Mouse (Mus musculus) kidney, postnatal 10 days (tissue): Measurements from ENCODE around the gene Psme1.

Experiments used
- DNase-seq: peaks from one replicate; pipeline ENCODE4 v3.0.0; 2021; ENCODE audit warnings: mixed read lengths

The Psme1 gene

DNA sequence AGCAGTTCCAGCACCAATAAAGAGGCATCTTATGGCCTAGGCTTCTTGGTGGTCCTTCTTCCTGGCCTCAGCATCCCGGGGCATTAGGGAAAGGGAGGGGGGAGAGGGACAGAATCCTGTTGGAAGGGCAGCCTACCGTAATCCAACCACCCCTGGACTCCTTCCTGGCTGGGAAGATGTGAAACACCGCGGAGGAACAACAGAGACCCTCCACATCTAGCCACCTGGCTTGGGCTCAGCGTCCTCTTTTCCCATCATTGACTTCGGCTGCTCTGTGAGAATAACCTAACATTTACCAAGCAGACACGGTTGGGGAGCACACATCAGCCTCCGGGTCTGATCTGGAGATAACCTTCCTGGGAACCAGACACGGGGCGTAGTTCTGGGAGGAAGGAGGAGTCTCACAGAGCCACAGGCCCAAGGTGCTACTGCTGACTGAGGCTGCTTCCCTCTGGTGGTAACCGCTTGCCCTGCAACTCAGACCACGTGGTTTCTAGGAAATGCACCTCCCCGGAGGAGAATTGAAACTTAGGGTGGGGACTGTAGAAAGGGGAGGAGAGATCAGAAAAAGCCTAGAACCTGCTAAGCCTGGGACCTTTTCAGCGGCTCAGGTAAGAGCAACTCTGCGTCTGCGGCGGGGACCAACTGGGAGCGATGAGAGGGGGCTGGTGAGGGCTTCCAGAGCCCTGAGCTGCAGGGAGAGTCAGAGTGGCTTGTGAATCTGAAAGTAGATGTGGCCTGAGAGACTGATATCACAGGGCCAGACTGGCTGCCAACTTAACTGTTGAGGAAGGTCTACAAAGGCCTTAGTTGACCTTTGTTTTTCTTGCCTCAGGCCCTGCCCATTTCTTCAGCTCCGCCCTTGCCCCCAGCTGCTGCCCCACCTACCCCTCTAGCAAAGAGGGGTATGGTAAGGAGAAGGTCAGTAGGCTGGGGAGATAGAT, 26.0 kb downstream of the Psme1 start:
- DNase-seq = peak; percentile 94

DNA sequence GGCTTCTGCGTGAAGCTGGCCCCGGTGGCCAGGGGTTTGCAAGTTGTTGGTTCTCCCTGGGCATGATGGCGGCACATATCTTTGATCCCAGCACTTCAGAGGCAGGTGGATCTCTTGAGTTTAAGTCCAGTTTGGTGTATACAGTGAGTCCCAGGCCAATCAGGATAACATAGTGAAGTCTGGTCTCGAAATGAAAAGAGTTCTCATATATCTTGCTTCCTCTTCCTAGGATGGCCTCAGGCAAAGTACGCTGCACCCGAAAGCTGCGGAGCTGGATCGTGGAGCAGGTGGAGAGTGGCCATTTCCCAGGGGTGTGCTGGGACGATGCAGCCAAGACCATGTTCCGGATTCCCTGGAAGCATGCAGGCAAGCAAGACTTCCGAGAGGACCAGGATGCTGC, 26.9 kb downstream of the Psme1 start:
- no peak for DNase-seq

DNA sequence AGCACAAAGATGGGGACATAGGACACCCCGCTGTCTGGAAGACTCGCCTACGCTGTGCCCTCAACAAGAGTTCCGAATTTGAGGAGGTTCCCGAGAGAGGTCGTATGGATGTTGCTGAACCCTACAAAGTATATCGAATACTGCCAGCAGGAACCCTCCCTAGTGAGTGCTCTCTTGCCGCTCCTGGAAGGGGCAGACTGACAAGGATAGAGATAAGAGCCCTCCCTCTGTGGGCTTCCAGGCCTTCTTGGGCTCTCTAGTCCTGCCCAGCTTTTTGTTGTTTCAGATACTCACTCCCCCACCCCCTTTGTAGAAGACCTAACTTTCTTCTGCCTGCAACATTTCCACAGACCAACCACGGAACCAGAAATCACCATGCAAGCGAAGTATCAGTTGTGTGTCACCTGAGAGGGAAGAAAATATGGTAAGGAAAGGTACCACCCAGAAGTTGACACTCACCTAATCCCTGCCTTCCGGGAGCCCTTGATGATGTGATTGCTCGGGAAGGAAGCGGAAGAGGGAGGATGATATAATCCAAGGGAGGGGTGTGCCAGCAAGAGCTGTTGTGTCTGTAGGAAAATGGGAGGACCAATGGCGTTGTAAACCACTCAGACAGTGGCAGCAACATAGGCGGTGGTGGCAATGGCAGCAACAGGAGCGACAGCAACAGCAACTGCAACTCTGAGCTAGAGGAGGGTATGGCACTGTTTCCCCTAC, 28.0 kb downstream of the Psme1 start:
- DNase-seq = no peak

DNA sequence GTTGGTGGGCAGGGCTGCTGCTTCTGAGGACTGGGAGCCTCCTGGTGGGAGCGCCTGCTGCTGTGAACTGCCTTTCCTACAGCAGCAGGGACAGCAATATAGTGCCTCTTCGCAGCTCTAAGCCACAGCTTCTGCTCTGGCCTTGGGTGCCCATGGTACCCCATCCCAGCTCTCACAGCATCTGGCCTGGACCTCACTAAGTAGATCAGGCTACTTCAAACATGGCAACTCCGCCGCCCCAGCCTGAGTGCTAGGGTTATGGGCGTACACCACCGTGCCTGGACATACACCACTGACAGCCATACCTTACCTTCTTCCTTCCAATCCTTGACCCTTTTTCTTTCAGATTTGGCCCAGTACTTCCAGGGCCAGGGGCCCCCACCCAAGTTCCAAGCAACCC, 30.4 kb downstream of the Psme1 start:
- no peak for DNase-seq

DNA sequence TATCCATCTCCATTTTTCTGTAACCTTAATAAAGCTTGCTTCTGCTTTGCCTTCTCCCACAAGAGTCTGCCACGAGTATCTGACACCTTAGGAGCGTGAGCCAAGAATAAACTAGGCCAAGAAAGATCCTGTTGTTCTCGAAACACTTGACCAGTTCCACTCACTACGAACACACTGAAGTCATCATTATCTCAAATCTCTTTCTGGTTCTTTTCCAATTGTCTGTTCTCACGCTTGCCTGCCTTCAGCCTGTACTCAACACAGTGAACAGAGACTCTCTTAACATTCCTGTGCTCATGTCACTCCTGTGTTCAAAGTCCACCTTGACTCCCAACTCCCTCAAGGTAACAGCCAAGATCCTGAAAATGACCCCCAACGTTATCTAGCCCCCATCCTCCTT, 35.4 kb downstream of the Psme1 start:
- no peak for DNase-seq

DNA sequence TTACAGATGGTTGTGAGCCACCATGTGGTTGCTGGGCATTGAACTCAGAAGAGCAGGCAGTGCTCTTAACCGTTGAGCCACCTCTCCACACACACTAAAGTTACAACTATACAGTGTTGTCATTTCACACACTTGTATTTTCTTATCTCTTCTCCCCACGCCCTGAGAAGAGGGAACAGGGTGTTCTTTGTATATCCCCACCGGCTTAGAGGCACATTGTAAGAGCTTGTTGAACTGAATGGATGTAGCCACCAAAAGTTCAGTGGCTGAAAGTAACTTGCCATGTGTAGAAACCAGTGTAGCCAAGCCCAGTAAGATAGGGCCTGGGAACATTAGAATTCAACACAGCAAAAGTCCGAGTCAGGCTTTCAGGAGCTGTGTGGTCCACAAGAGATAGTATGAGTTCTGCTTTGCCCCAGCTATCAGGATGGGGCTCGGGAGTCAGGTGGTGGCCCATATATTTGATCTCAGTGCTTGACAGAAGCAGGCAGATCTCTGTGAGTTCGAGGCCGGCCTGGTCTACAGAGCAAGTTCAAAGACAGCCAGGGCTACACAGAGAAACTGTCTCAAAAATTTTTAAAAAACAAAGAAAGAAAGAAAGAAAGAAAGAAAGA, 36.7 kb downstream of the Psme1 start:
- DNase-seq = no peak

DNA sequence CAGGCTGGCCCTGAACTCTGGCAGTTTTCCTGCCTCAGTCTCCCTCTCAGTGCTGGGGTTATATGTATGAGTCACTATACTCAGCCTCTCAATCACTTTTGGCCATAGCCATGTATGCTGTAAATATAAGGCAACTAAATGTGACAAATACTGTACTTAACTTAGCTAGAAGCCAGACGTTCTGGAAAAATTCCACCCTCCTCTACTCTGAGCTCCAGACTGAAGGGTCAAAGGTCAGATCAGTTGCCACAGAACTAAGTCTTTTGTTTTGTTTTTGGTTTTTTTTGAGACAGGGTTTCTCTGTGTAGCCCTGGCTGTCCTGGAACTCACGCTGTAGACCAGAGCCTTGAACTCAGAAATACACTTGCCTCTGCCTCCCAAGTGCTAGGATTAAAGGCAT, 38.0 kb downstream of the Psme1 start:
- DNase-seq = no peak

DNA sequence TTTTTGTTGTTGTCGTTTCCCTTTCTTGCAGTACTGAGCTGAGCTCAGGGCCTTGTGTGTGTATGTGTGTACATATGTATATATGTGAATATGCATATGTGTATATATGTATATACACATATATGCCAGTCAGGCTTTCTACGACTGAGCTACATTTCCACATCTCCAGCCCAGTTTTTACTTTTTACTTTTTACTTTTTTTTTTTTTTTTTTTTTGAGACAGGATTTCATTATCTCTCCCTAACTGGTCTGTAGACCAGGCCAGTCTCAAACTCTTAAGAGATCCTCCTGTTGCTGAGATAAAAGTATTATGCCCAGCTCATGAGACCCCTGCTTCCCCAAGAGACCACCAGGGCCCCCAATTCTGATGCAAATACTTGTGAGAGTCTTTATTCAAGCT, 38.9 kb downstream of the Psme1 start:
- no peak for DNase-seq

DNA sequence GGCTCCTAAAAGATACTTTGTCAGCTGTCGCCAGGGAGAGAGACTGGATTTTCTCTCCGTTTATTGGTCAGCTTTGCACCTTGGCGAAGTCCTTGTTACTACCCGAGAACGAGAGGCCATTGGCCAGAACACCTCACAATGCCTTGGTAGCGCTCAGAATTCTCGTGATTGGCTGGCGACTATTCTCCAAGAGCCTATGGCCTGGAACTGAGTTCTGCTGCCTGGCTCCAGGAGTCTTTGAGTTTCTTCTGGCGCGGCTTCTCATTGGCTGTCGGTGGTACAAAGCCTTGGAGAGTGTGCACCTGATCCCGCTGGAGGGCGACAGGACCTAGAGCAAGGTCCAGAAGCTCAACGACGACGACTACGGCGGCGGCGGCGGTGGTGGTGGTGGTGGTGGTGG, 39.9 kb downstream of the Psme1 start, which contains the start of gene Rec8:
Gene Rec8 (plus strand): TSS at position 216 of the 400 bp plus-strand sequence.
- peak; percentile 42 for DNase-seq

DNA sequence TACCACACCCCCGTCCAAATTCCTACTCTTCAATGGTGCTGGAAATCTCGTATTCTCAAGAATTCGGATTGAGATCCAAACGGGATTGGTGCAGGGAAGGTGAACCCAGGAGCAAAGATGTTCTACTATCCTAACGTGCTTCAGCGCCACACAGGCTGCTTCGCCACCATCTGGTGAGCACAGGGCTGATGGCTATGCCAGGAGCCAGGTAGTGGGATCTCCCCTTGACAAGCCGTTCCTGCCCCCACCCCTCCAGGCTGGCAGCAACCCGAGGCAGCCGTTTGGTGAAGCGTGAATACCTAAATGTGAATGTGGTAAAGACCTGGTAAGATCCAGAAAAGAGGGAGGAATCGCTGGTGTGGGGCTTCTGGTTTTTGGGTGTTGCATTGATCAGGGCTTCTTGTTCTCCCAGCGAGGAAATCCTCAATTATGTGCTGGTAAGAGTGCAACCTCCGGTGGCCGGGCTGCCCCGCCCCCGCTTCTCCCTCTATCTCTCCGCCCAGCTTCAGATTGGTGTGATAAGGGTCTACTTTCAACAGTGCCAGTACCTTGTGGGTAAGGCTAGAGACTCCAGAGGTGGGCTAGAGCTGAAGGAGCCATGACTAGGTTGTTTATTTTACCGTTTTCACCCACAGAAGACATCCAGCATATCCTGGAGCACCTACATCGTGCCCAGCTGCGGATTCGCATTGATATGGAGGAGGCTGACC, 40.7 kb downstream of the Psme1 start:
- no peak for DNase-seq

DNA sequence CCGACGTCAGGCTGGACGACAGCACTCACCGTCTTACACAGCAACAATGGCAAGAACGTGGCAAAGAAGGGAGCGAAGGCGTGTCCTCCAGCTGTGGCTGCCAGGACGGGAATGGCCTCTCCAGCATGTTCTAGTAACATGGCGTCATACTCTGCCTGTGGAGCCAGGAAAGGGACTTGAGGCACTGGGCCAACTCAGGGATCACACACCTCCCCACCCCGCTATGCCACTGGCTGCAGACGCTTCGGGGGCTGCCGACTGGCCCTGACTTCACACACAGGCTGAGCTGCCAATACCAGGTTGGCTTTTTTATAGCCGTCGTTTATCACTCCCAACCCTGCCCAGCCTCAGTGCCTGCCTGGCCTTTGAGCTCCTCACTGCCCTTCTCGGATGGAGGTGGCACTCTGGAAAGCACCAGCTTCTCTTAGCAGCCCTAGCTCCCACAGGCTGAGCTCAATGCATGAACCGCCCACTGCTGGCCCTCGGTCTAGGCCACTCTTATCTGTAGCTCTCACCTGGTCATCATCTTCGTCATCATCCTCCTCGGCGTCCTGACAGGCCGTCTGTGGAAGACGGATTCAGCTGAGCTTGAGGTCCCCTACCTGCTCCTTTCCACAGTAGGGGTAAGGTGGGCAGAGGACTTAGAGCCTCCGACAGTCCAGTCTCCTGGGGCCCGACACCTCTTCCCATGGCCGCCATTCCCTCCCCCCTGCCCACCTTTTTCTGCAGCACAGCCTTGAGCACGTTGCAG, 50.3 kb downstream of the Psme1 start:
- no peak for DNase-seq

DNA sequence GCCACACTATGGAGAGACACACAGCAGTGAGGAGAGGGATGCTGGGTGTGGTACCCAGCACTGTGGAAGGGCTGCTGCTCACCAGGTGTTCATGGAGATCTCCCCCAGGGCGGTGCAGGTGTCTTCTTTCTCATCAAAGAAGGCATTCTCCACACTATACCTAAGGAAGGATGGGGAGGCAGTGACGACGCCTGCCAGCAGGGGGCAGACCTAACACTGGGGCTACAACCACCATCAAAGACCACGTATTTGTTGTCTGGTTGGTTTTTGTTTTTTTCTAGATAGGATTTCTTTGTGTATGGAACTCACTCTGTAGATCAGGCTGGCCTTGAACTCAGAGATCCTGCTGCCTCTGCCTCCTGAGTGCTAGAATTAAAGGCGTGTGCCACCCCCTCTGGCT, 51.4 kb downstream of the Psme1 start:
- DNase-seq = peak; percentile 77
